In the genomic region with DNA sequence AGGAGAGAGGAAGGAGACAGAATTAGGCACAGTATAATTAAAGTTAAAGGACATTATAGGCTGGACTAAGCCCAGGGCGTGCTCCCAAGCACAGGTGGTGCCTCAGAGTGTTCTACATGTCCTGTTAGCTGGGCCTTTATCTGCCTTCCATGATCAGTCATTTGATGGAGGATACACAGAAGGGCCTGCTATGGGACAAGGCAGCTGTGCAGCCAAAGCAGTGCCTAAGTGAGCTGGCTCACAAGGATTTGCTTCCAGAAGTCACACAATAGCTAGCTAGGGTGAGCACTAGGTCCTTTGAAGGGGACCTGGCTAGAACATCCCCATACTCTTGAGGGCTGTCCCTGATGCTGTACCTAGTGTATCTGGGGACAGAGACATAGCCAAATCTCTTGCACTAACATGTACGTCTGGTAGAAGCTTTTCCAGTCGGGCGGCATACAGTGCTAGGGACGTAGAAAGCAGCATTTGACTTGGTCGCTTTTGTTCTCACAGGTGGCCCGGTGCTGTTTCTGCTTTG, we compare ENCODE assay signal across 21 mouse cellular contexts.
A peak's percentile ranks its signal among the peaks of the same experiment; 100 is the strongest.
DNase-seq lines count a peak whose midpoint lies in the region; ATAC-seq and TF ChIP-seq lines count a peak whose summit lies in the region.
"Had no signal": no experiment of that assay in that cellular context is flagged by ENCODE, and none has a peak within 500 bp of the region (broad histone marks: within the 10 kb centered on the region; RNA-seq: fewer than 3 reads in every experiment).

No protein-coding gene starts in this region.

- H3K4me2 ChIP-seq in liver, embryonic 11.5 days, result no peak overlapping the region
- no peak overlapping the region for H3K4me2 ChIP-seq in neural tube, embryonic 15.5 days
- H3K4me2 ChIP-seq: forebrain, embryonic 13.5 days; heart, embryonic 12.5 days; heart, embryonic 15.5 days; hindbrain, embryonic 14.5 days had no signal

- H3K27ac ChIP-seq in heart, adult 2 months, result no peak overlapping the region
- no peak overlapping the region for H3K27ac ChIP-seq in liver, embryonic 11.5 days (ENCODE audit: low read depth, low read length)
- no peak overlapping the region for H3K27ac ChIP-seq in neural tube, embryonic 15.5 days (replicated peaks)
- H3K27ac ChIP-seq: forebrain, embryonic 13.5 days; heart, embryonic 15.5 days; hindbrain, embryonic 14.5 days had no signal

- no peaks in the 10 kb centered on the region for H3K79me2 ChIP-seq in heart, adult 2 months (replicated peaks; ENCODE audit: control insufficient read depth, insufficient read depth, low read length)

- no peaks in the 10 kb centered on the region for H3K36me3 ChIP-seq in heart, adult 2 months (ENCODE audit: control insufficient read depth, insufficient read depth, low read length)
- peaks cover 15% of the 10 kb centered on the region; the same call in 1 of the 2 replicates for H3K36me3 ChIP-seq in liver, embryonic 11.5 days (ENCODE audit: control insufficient read depth, insufficient read depth, low read length)
- H3K36me3 ChIP-seq in neural tube, embryonic 15.5 days, result peaks cover 36% of the 10 kb centered on the region

- no peaks in the 10 kb centered on the region for H3K9me3 ChIP-seq in liver, embryonic 11.5 days (ENCODE audit: control insufficient read depth, low read length)
- no peaks in the 10 kb centered on the region for H3K9me3 ChIP-seq in neural tube, embryonic 15.5 days (replicated peaks)
- H3K9me3 ChIP-seq: forebrain, embryonic 10.5 days; forebrain, embryonic 13.5 days; heart, embryonic 12.5 days; heart, embryonic 15.5 days had no signal

- no peak for ATAC-seq in liver, embryonic 11.5 days (replicated peaks; ENCODE audit: low FRiP score)
- no peak for ATAC-seq in neural tube, embryonic 15.5 days (ENCODE audit: low FRiP score)
- ATAC-seq in activated CD4-positive, CD25-positive, alpha-beta regulatory T cell, adult 4 months, result no peak
- ATAC-seq: forebrain, embryonic 13.5 days; forebrain, embryonic 16.5 days had no signal

- TF ChIP-seq POLR2A in heart, adult 2 months (IDR thresholded peaks at IDR 0.05; ENCODE audit: insufficient read depth, low read depth, low read length), result no peak

- H3K9ac ChIP-seq in heart, adult 2 months (ENCODE audit: low read depth, low read length), result no peak overlapping the region
- no peak overlapping the region for H3K9ac ChIP-seq in liver, embryonic 11.5 days (ENCODE audit: low read depth, low read length)
- H3K9ac ChIP-seq in neural tube, embryonic 15.5 days (replicated peaks), result no peak overlapping the region
- H3K9ac ChIP-seq: forebrain, embryonic 13.5 days; heart, embryonic 12.5 days; heart, embryonic 15.5 days; hindbrain, embryonic 14.5 days had no signal

- TF ChIP-seq EP300 in heart, adult 2 months (IDR thresholded peaks at IDR 0.05; ENCODE audit: insufficient read depth, low read depth, low read length), result no peak

- peak; percentile 61 for DNase-seq in heart, adult 11 months
- DNase-seq in heart, adult 2 months, result no peak
- peak; percentile 28 for DNase-seq in liver, embryonic 11.5 days (ENCODE audit: low spot score)
- DNase-seq in liver, result no peak
- peak; percentile 13 for DNase-seq in neural tube, embryonic 10.5 days (ENCODE audit: extremely low spot score, low spot score)
- DNase-seq: adrenal gland, postnatal 10 days; cerebellum, adult 18-20 months; cerebellum, adult 9-10 months; cerebellum, postnatal 14 days; gastrocnemius, postnatal 10 days; gastrocnemius, postnatal 36 days; heart, postnatal 10 days; heart, postnatal 36 days had no signal

- 98% methylated on average over 7 of the region's 7 CpGs for WGBS in heart, adult 2 months
- WGBS in liver, embryonic 11.5 days, result 89% methylated on average over 7 of the region's 7 CpGs
- WGBS in neural tube, embryonic 15.5 days, result 90% methylated on average over 7 of the region's 7 CpGs

- no peaks in the 10 kb centered on the region for H3K4me1 ChIP-seq in heart, adult 2 months (ENCODE audit: control insufficient read depth, insufficient read depth, low read length)
- no peaks in the 10 kb centered on the region; the same call in 1 of the 2 replicates for H3K4me1 ChIP-seq in liver, embryonic 11.5 days (replicated peaks; ENCODE audit: control insufficient read depth, insufficient read depth, low read length)
- peaks cover 14% of the 10 kb centered on the region; the same call in 1 of the 2 replicates for H3K4me1 ChIP-seq in neural tube, embryonic 15.5 days
- H3K4me1 ChIP-seq: heart, embryonic 12.5 days had no signal

- no peak overlapping the region for H3K4me3 ChIP-seq in heart, adult 2 months
- H3K4me3 ChIP-seq in liver, embryonic 11.5 days (ENCODE audit: low read depth, low read length), result no peak overlapping the region
- no peak overlapping the region for H3K4me3 ChIP-seq in neural tube, embryonic 15.5 days (replicated peaks)
- H3K4me3 ChIP-seq: forebrain, embryonic 10.5 days; forebrain, embryonic 13.5 days; heart, embryonic 12.5 days; heart, embryonic 15.5 days had no signal

- intact Hi-C loops in heart, adult 2 months (cut with DNase I), result loop anchor here (5.0 kb wide), 1 partner anchor 43 kb away; no protein-coding TSS in a partner anchor

- H3K27me3 ChIP-seq in heart, adult 2 months (ENCODE audit: control insufficient read depth, insufficient read depth, low read length), result no peaks in the 10 kb centered on the region
- no peaks in the 10 kb centered on the region for H3K27me3 ChIP-seq in liver, embryonic 11.5 days (replicated peaks; ENCODE audit: control insufficient read depth, insufficient read depth, low read length)
- H3K27me3 ChIP-seq in neural tube, embryonic 15.5 days (replicated peaks), result no peaks in the 10 kb centered on the region
- H3K27me3 ChIP-seq: forebrain, embryonic 13.5 days; heart, embryonic 12.5 days; heart, embryonic 15.5 days had no signal

- no peak for TF ChIP-seq CTCF in heart, adult 2 months (IDR thresholded peaks at IDR 0.05)

Comparison
In these comparisons a context has a peak if more than half of its experiments do, and no peak if none do; other contexts are left out.
1. DNase-seq: peak in heart, adult 11 months (single experiment), liver, embryonic 11.5 days (single experiment) and neural tube, embryonic 10.5 days (single experiment); none in heart, adult 2 months (0 of 2) and liver (single experiment).